Mouse (Mus musculus): ENCODE results near the gene Zpbp. TPM values are rescaled to one million over a fixed set of nuclear protein-coding genes. Genes with fewer than 3 reads are reported as not detected.

Zpbp gene
- total RNA-seq (2023) = 1 to 10 TPM; 1.9 to 2.3 TPM

DNA sequence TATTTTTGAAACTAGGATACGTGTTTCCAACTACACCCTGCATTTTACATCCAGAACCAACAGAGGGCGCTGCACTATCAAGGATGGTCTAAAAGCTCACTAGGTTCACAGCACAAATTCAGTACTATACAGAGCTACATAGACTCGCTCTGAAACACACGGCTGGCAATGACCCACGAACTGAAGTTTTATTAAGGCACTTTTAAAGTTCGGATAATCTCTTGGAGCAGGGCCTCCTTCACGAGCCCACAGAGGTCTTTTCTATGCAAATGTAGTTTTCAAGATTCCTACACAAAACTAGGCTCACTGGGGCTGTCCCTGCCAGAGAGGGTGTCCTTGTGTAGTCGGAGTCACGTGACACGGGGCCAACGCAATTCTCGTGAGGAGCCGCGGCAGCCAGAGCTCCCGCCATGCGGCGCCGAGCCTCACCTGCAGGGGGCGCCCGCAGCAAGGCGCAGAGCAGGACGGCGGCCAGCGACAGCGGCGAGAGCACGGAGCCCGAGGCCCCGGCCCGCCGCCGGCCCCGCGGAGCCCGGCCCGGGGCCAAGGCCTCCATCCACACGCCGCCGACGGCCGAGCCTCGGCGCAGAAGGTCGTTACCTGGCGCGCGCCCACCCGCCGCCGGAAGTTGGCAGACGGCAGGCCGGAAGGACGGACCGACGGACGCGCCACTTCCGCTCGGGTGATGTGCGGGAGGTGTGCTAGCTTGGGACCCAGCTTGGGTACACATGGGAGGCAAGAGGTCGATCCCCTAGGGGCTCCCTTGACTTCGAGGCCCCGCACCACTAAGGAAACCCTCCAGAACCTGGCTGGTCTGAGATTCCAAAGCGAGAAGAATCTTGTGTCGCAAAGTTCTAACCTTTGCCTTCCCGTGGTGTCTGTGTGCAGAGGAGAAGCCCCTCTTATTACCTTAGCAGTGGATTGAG is at the start of gene Zpbp, which contains the start of gene Spata48:
Gene Zpbp, minus strand, starts transcription at position 774 of the 926 bp plus-strand sequence.
Gene Spata48, plus strand, starts transcription at position 460 of the 926 bp plus-strand sequence.

Other genes with a start within 250 kb of the Zpbp start
- gene Spata48, start 314 bp downstream of the Zpbp start, total RNA-seq (2023) = 1 to 10 TPM; 3.4 to 8.4 TPM
- not detected for gene 4930512M02Rik, start 165.4 kb upstream of the Zpbp start, total RNA-seq (2023)
- gene Ikzf1, start 222.6 kb upstream of the Zpbp start, total RNA-seq (2023) = 100 to 1,000 TPM; 549 to 611 TPM